Mouse (Mus musculus) forelimb bud, embryonic 11.5 days (tissue): ENCODE results near the gene Aven.

ENCODE experiments used
- DNase-seq: peaks from one replicate; pipeline ENCODE4 v3.0.0-alpha.2; 2012; ENCODE audit warnings: low read depth, low spot score

Gene Aven

GRCm38 (mm10) chr2:112490483-112491196 is 2.1 kb upstream of the Aven start:
- no peak for DNase-seq

GRCm38 (mm10) chr2:112491629-112492028 is 1.1 kb upstream of the Aven start:
- no peak for DNase-seq

GRCm38 (mm10) chr2:112492431-112492855 is 321 bp upstream of the Aven start:
- DNase-seq = peak; percentile 44

GRCm38 (mm10) chr2:112493539-112494260 is 936 bp downstream of the Aven start:
- no peak for DNase-seq

GRCm38 (mm10) chr2:112497851-112498250 is 5.1 kb downstream of the Aven start:
- DNase-seq = no peak

- peak; percentile 57 for DNase-seq
These were observed 8.4 kb downstream of the Aven start for GRCm38 (mm10) chr2:112501209-112501608.

- DNase-seq = no peak
These were observed 11.2 kb downstream of the Aven start for GRCm38 (mm10) chr2:112503978-112504377.

- DNase-seq = peak; percentile 14
These were observed 14.2 kb downstream of the Aven start for GRCm38 (mm10) chr2:112506841-112507435.

- DNase-seq = no peak
These were observed 14.7 kb downstream of the Aven start for GRCm38 (mm10) chr2:112507444-112507843.

- no peak for DNase-seq
These were observed 17.4 kb downstream of the Aven start for GRCm38 (mm10) chr2:112510140-112510539.

- DNase-seq = no peak
These were observed 20.3 kb downstream of the Aven start for GRCm38 (mm10) chr2:112513036-112513435.

- DNase-seq = no peak
These were observed 24.0 kb downstream of the Aven start for GRCm38 (mm10) chr2:112516728-112517127.

- no peak for DNase-seq
These were observed 24.5 kb downstream of the Aven start for GRCm38 (mm10) chr2:112517218-112517617.

- no peak for DNase-seq
These were observed 25.8 kb downstream of the Aven start for GRCm38 (mm10) chr2:112518541-112518940.

- DNase-seq = no peak
These were observed 28.0 kb downstream of the Aven start for GRCm38 (mm10) chr2:112520526-112521482.

- no peak for DNase-seq
These were observed 34.2 kb downstream of the Aven start for GRCm38 (mm10) chr2:112526933-112527332.

GRCm38 (mm10) chr2:112532812-112533496 is 40.2 kb downstream of the Aven start:
- DNase-seq = no peak

- no peak for DNase-seq
These were observed 42.0 kb downstream of the Aven start for GRCm38 (mm10) chr2:112534677-112535222.

- DNase-seq = no peak
These were observed 46.0 kb downstream of the Aven start for GRCm38 (mm10) chr2:112538783-112539182.

GRCm38 (mm10) chr2:112541695-112542285 is 49.0 kb downstream of the Aven start:
- DNase-seq = no peak
